Mouse (Mus musculus): ENCODE data around the gene Gstt2. TPM values are rescaled to one million over a fixed set of nuclear protein-coding genes. Genes with fewer than 3 reads are reported as not detected.

Gstt2 gene
- polyA plus RNA-seq, 1 experiment from 2014 or later, result 77.4 TPM

GRCm38 (mm10) chr10:75880771-75881577 lies 43.8 kb upstream of the Gstt2 start:
- TF ChIP-seq EP300 (optimal IDR thresholded peaks at IDR 0.05) (no peak), CTCF (IDR thresholded peaks at IDR 0.05; ENCODE audit: low read depth) (no peak)
- ATAC-seq (ENCODE audit: low FRiP score, low TSS enrichment) (no peak), DNase-seq (ENCODE audit: low spot score) (no peak)
- H3K36me3 ChIP-seq (ENCODE audit: control insufficient read depth, insufficient read depth, low read length), result no peaks in the 10 kb centered on the region
- no peaks in the 10 kb centered on the region for H3K9me3 ChIP-seq (ENCODE audit: control insufficient read depth, low read length)
- no peak overlapping the region for H3K9ac ChIP-seq (ENCODE audit: low read length)
- 21% methylated on average over 6 of the region's 6 CpGs for WGBS
- no peak overlapping the region for H3K4me3 ChIP-seq (ENCODE audit: low read depth, low read length)
- no peak overlapping the region for H3K4me2 ChIP-seq (replicated peaks; ENCODE audit: low read depth)
- no peaks in the 10 kb centered on the region for H3K27me3 ChIP-seq (ENCODE audit: control insufficient read depth, insufficient read depth, low read length)
- no peaks in the 10 kb centered on the region for H3K4me1 ChIP-seq (replicated peaks; ENCODE audit: control insufficient read depth, insufficient read depth)
- H3K27ac ChIP-seq (replicated peaks), result peak overlapping the region; percentile 45; the same call in 1 of the 2 replicates

GRCm38 (mm10) chr10:75880351-75880750 lies 43.1 kb upstream of the Gstt2 start:
- no peak overlapping the region for H3K4me3 ChIP-seq (ENCODE audit: low read depth, low read length)
- no peak for ATAC-seq (ENCODE audit: low FRiP score, low TSS enrichment)
- no peaks in the 10 kb centered on the region for H3K36me3 ChIP-seq (ENCODE audit: control insufficient read depth, insufficient read depth, low read length)
- H3K27ac ChIP-seq (replicated peaks), result no peak overlapping the region
- 91% methylated on average over 10 of the region's 10 CpGs for WGBS
- no peak for TF ChIP-seq EP300 (optimal IDR thresholded peaks at IDR 0.05)
- TF ChIP-seq CTCF (IDR thresholded peaks at IDR 0.05; ENCODE audit: low read depth), result no peak
- H3K4me1 ChIP-seq (replicated peaks; ENCODE audit: control insufficient read depth, insufficient read depth), result no peaks in the 10 kb centered on the region
- H3K9me3 ChIP-seq (ENCODE audit: control insufficient read depth, low read length), result no peaks in the 10 kb centered on the region
- H3K27me3 ChIP-seq (ENCODE audit: control insufficient read depth, insufficient read depth, low read length), result no peaks in the 10 kb centered on the region
- no peak overlapping the region for H3K4me2 ChIP-seq (replicated peaks; ENCODE audit: low read depth)
- no peak for DNase-seq (ENCODE audit: low spot score)
- H3K9ac ChIP-seq (ENCODE audit: low read length), result no peak overlapping the region

GRCm38 (mm10) chr10:75878836-75879235 lies 41.6 kb upstream of the Gstt2 start:
- Histone ChIP-seq H3K27me3 (ENCODE audit: control insufficient read depth, insufficient read depth, low read length) (no peaks in the 10 kb centered on the region), H3K4me2 (replicated peaks; ENCODE audit: low read depth) (no peak overlapping the region), H3K9ac (ENCODE audit: low read length) (no peak overlapping the region), H3K36me3 (ENCODE audit: control insufficient read depth, insufficient read depth, low read length) (no peaks in the 10 kb centered on the region), H3K27ac (replicated peaks) (no peak overlapping the region), H3K4me3 (ENCODE audit: low read depth, low read length) (no peak overlapping the region), H3K4me1 (replicated peaks; ENCODE audit: control insufficient read depth, insufficient read depth) (no peaks in the 10 kb centered on the region), H3K9me3 (ENCODE audit: control insufficient read depth, low read length) (no peaks in the 10 kb centered on the region)
- DNase-seq (ENCODE audit: low spot score), result no peak
- WGBS, result 65% methylated on average over 3 of the region's 3 CpGs
- TF ChIP-seq EP300 (optimal IDR thresholded peaks at IDR 0.05) (no peak), CTCF (IDR thresholded peaks at IDR 0.05; ENCODE audit: low read depth) (no peak)
- no peak for ATAC-seq (ENCODE audit: low FRiP score, low TSS enrichment)

DNA sequence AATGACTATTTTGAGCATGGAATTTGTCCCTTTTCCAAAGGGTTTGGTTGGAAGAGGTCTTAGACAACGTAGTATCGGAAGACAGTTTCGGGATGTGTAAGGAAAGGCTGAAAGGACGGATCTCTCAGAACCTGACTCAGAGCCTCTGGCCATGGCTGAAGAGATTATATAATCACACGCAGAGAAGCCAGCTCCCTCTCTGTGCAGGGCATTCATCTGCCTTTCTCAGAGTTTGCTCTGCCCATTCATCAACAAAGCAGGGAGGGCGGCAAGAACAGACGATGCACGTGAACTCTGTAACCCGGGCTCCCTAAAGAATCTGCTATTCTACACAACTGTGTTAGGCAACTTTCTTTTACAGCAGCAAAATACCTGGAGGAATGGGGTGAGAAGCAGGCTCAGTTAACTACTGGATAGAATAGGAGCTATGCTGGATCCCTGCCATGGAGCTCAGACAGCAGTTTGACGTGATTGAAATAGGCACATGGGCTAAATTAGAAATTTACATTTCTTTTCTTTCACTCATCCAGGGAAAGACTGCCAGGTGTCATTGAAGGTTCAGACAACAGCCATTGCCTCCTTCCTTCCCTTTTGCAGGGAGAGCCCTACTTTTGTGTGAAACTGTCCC lies 36.4 kb upstream of the Gstt2 start:
- Histone ChIP-seq H3K4me3 (ENCODE audit: low read depth, low read length) (no peak overlapping the region), H3K4me2 (replicated peaks; ENCODE audit: low read depth) (peak overlapping the region; percentile 42; the same call in 1 of the 2 replicates), H3K27me3 (ENCODE audit: control insufficient read depth, insufficient read depth, low read length) (no peaks in the 10 kb centered on the region), H3K27ac (replicated peaks) (peak overlapping the region; percentile 67), H3K9ac (ENCODE audit: low read length) (no peak overlapping the region), H3K36me3 (ENCODE audit: control insufficient read depth, insufficient read depth, low read length) (no peaks in the 10 kb centered on the region), H3K4me1 (replicated peaks; ENCODE audit: control insufficient read depth, insufficient read depth) (no peaks in the 10 kb centered on the region), H3K9me3 (ENCODE audit: control insufficient read depth, low read length) (no peaks in the 10 kb centered on the region)
- no peak for DNase-seq (ENCODE audit: low spot score)
- WGBS, result 24% methylated on average over 10 of the region's 10 CpGs
- TF ChIP-seq CTCF (IDR thresholded peaks at IDR 0.05; ENCODE audit: low read depth), result no peak
- no peak for TF ChIP-seq EP300 (optimal IDR thresholded peaks at IDR 0.05)
- ATAC-seq (ENCODE audit: low FRiP score, low TSS enrichment), result no peak

GRCm38 (mm10) chr10:75872915-75873542 lies 35.8 kb upstream of the Gstt2 start:
- no peaks in the 10 kb centered on the region for H3K4me1 ChIP-seq (replicated peaks; ENCODE audit: control insufficient read depth, insufficient read depth)
- no peak overlapping the region for H3K9ac ChIP-seq (ENCODE audit: low read length)
- no peaks in the 10 kb centered on the region for H3K36me3 ChIP-seq (ENCODE audit: control insufficient read depth, insufficient read depth, low read length)
- no peak for TF ChIP-seq EP300 (optimal IDR thresholded peaks at IDR 0.05)
- TF ChIP-seq CTCF (IDR thresholded peaks at IDR 0.05; ENCODE audit: low read depth), result no peak
- ATAC-seq (ENCODE audit: low FRiP score, low TSS enrichment) (peak; percentile 90), DNase-seq (ENCODE audit: low spot score) (peak; percentile 66)
- peak overlapping the region; percentile 23 for H3K4me3 ChIP-seq (ENCODE audit: low read depth, low read length)
- H3K4me2 ChIP-seq (replicated peaks; ENCODE audit: low read depth), result peak overlapping the region; percentile 42
- 2% methylated on average over 11 of the region's 11 CpGs for WGBS
- peak overlapping the region; percentile 67 for H3K27ac ChIP-seq (replicated peaks)
- no peaks in the 10 kb centered on the region for H3K9me3 ChIP-seq (ENCODE audit: control insufficient read depth, low read length)
- H3K27me3 ChIP-seq (ENCODE audit: control insufficient read depth, insufficient read depth, low read length), result no peaks in the 10 kb centered on the region

All from stomach, postnatal 0 days (tissue).